Mouse (Mus musculus): Measurements from ENCODE around the gene Kif5c. TPM values are rescaled to one million over a fixed set of nuclear protein-coding genes. Genes with fewer than 3 reads are reported as not detected.
A peak's percentile ranks its signal among the peaks of the same experiment; 100 is the strongest.

Kif5c gene
- total RNA-seq, 2 experiments from 2014 or later, result 4.8 to 5.4 TPM

- no peak for DNase-seq
Observed at GRCm38 (mm10) chr2:49720343-49720742, 101.2 kb downstream of the Kif5c start.

GRCm38 (mm10) chr2:49722331-49722730 lies 103.2 kb downstream of the Kif5c start:
- DNase-seq, result no peak

- no peak for DNase-seq
Observed at GRCm38 (mm10) chr2:49722983-49723382, 103.9 kb downstream of the Kif5c start.

- no peak for DNase-seq
Observed at GRCm38 (mm10) chr2:49726672-49727071, 107.6 kb downstream of the Kif5c start.

- peak; percentile 58 to 79 for DNase-seq
Observed at GRCm38 (mm10) chr2:49727199-49727598, 108.1 kb downstream of the Kif5c start.

- DNase-seq, result no peak
Observed at GRCm38 (mm10) chr2:49727686-49728085, 108.6 kb downstream of the Kif5c start.

GRCm38 (mm10) chr2:49728896-49729610 lies 110.0 kb downstream of the Kif5c start:
- DNase-seq, result no peak

GRCm38 (mm10) chr2:49729611-49729969 lies 110.5 kb downstream of the Kif5c start:
- DNase-seq, result no peak

- DNase-seq, result no peak
Observed at GRCm38 (mm10) chr2:49730183-49730582, 111.1 kb downstream of the Kif5c start.

- DNase-seq, result no peak
Observed at GRCm38 (mm10) chr2:49732745-49733655, 113.9 kb downstream of the Kif5c start.

- DNase-seq, result no peak
Observed at GRCm38 (mm10) chr2:49733656-49734008, 114.5 kb downstream of the Kif5c start.

- DNase-seq, result peak; percentile 66 to 80
Observed at GRCm38 (mm10) chr2:49734013-49734780, 115.1 kb downstream of the Kif5c start.

GRCm38 (mm10) chr2:49735386-49735785 lies 116.3 kb downstream of the Kif5c start:
- DNase-seq, result no peak

- DNase-seq, result no peak
Observed at GRCm38 (mm10) chr2:49739046-49739445, 119.9 kb downstream of the Kif5c start.

- DNase-seq, result no peak
Observed at GRCm38 (mm10) chr2:49741026-49741425, 121.9 kb downstream of the Kif5c start.

GRCm38 (mm10) chr2:49741895-49742734 lies 123.0 kb downstream of the Kif5c start:
- no peak for DNase-seq

- DNase-seq, result no peak
Observed at GRCm38 (mm10) chr2:49742919-49743318, 123.8 kb downstream of the Kif5c start.

GRCm38 (mm10) chr2:49743775-49744174 lies 124.7 kb downstream of the Kif5c start:
- no peak for DNase-seq

GRCm38 (mm10) chr2:49744251-49745093 lies 125.4 kb downstream of the Kif5c start:
- peak; percentile 54 to 58 for DNase-seq

GRCm38 (mm10) chr2:49745094-49745781 lies 126.1 kb downstream of the Kif5c start:
- DNase-seq, result no peak
